11 mouse cellular contexts compared by ENCODE assay signal in the genomic region with DNA sequence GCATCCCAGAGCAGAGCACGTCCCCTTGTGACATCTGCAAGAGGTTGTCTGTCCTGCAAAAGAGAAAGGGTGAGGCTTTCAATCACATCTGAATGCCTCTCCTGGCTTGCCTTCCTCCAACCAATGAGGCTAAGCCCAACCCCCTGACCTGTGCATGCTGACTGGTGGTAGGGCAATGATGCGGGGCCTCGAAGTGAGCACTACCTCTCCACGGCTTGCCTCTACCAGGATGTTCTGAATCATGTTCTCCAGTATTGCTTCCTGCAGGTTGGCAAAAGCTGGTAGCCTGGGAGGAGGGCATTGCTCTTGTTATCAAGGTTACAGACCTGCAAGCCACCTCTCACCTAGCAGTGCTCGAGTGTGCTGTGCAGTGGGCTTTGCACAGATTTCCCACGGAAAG. TPM values are rescaled to one million over a fixed set of nuclear protein-coding genes. Genes with fewer than 3 reads are reported as not detected.
"Had no signal": no experiment of that assay in that cellular context is flagged by ENCODE, and none has a peak within 500 bp of the region (broad histone marks: within the 10 kb centered on the region; RNA-seq: fewer than 3 reads in every experiment).

No protein-coding gene starts in this region.

- H3K9ac ChIP-seq: neural tube, embryonic 13.5 days; neural tube, embryonic 15.5 days; stomach, embryonic 15.5 days had no signal

- H3K9me3 ChIP-seq: neural tube, embryonic 13.5 days; neural tube, embryonic 15.5 days; stomach, embryonic 15.5 days had no signal

- H3K4me3 ChIP-seq: neural tube, embryonic 13.5 days; neural tube, embryonic 15.5 days; stomach, embryonic 15.5 days had no signal

- H3K36me3 ChIP-seq: neural tube, embryonic 13.5 days; neural tube, embryonic 15.5 days; stomach, embryonic 15.5 days had no signal

- H3K4me2 ChIP-seq: neural tube, embryonic 13.5 days; neural tube, embryonic 15.5 days; stomach, embryonic 15.5 days had no signal

- H3K27ac ChIP-seq: neural tube, embryonic 13.5 days; neural tube, embryonic 15.5 days had no signal

- DNase-seq: right cerebral cortex, postnatal 25 days; thymus, adult 18-20 months had no signal

RNA-seq across cellular contexts. Expression of a gene that starts 9.2 kb away (rescaled TPM):
- total RNA-seq: neutrophil, adult 5-6 weeks had no signal
- polyA plus RNA-seq: spleen, adult 2 months; urinary bladder, adult 2 months had no signal

RNA-seq across cellular contexts. Expression of a gene that starts 17.0 kb away (rescaled TPM):
- total RNA-seq: neutrophil, adult 5-6 weeks had no signal
- polyA plus RNA-seq: neural tube, embryonic 13.5 days; neural tube, embryonic 14.5 days; stomach, embryonic 14.5 days; thymus, postnatal 0 days; urinary bladder, adult 2 months had no signal

RNA-seq across cellular contexts. Expression of a gene that starts 33.2 kb away (rescaled TPM):
- total RNA-seq: neutrophil, adult 5-6 weeks had no signal
- polyA plus RNA-seq: spleen, adult 2 months; stomach, embryonic 14.5 days; urinary bladder, adult 2 months had no signal

RNA-seq across cellular contexts. Expression of a gene that starts 47.5 kb away (rescaled TPM):
- total RNA-seq: neutrophil, adult 5-6 weeks had no signal
- polyA plus RNA-seq: spleen, adult 2 months; thymus, postnatal 0 days had no signal

RNA-seq across cellular contexts. Expression of a gene that starts 49.3 kb away (rescaled TPM):
- total RNA-seq: neutrophil, adult 5-6 weeks had no signal
